Mouse (Mus musculus): ENCODE results near the gene Pard3b.

DNA sequence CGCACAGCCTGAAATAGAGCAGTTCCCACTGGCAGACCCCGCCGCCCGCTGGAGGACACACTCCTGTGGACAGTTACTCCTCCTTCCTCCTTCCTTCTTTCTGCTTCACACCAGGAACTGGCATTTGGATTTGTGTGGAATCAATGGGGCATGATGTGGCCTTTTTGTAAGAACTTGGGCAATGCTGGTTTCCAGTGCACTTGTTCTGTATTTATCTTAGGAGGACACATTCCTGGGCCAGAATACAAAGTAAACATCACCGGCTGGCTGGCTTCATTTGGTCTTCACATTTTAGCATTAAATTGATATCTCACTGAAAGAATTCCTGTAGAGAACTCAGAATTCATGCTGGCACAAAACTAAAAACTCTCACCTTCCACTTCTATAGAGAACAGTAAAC, 695.6 kb downstream of the Pard3b start:
- TF ChIP-seq CTCF (IDR thresholded peaks at IDR 0.05; ENCODE audit: low read depth) (no peak), EP300 (IDR thresholded peaks at IDR 0.05; ENCODE audit: low read depth) (no peak)
